Mouse (Mus musculus) midbrain, embryonic 15.5 days (tissue): ENCODE measurements around the gene A930033H14Rik. TPM values are rescaled to one million over a fixed set of nuclear protein-coding genes. Genes with fewer than 3 reads are reported as not detected.

Experiments
- ATAC-seq: fragments of 200-750 bp; cut with Nextera tagmentation; replicated peaks from 2 replicates; pipeline ENCODE4 v1.8.0; 2017; ENCODE audit warnings: moderate TSS enrichment
- H3K27ac ChIP-seq: fragments of 300-500 bp; sonication (generic); 2 replicates; pipeline ENCODE4 v1.5.1; 2015; ENCODE audit warnings: mild to moderate bottlenecking, inconsistent platforms
- H3K27me3 ChIP-seq: fragments of 300-500 bp; sonication (generic); replicated peaks from 2 replicates; pipeline ENCODE4 v1.6.1; 2015; ENCODE audit warnings: inconsistent platforms
- H3K36me3 ChIP-seq: fragments of 300-500 bp; sonication (generic); replicated peaks from 2 replicates; pipeline ENCODE4 v1.6.1; 2015; ENCODE audit warnings: inconsistent platforms
- H3K4me1 ChIP-seq: fragments of 300-500 bp; sonication (generic); 2 replicates; pipeline ENCODE4 v1.6.1; 2015; ENCODE audit warnings: inconsistent platforms
- H3K4me2 ChIP-seq: fragments of 300-500 bp; sonication (generic); 2 replicates; pipeline ENCODE4 v1.6.1; 2015; ENCODE audit warnings: inconsistent platforms, mild to moderate bottlenecking, moderate library complexity
- H3K4me3 ChIP-seq: fragments of 300-500 bp; sonication (generic); 2 replicates; pipeline ENCODE4 v1.5.1; 2015; ENCODE audit warnings: mild to moderate bottlenecking, inconsistent platforms
- H3K9ac ChIP-seq: fragments of 300-500 bp; sonication (generic); 2 replicates; pipeline ENCODE4 v1.6.1; 2015; ENCODE audit warnings: mild to moderate bottlenecking, inconsistent platforms
- H3K9me3 ChIP-seq: fragments of 300-500 bp; sonication (generic); 2 replicates; pipeline ENCODE4 v1.6.1; 2016; ENCODE audit warnings: inconsistent platforms
- WGBS: fragments of 180-500 bp; shearing (Covaris S2); methylation state at CpG from one replicate; pipeline ENCODE4 v1.1.7; 2015; ENCODE audit warnings: mixed read lengths; 5-methylcytosine and 5-hydroxymethylcytosine counted together
- polyA plus RNA-seq: library from polyadenylated mRNA; unstranded; fragments of >200 nt; fragmentation: Nextera tagmentation; extraction: Ambion mirVana; gene quantifications from 2 replicates; pipeline ENCODE4 v1.2.1, GENCODE M21; 2015

Gene A930033H14Rik
- polyA plus RNA-seq, 1 experiment from 2014 or later, result 1.6 TPM

DNA sequence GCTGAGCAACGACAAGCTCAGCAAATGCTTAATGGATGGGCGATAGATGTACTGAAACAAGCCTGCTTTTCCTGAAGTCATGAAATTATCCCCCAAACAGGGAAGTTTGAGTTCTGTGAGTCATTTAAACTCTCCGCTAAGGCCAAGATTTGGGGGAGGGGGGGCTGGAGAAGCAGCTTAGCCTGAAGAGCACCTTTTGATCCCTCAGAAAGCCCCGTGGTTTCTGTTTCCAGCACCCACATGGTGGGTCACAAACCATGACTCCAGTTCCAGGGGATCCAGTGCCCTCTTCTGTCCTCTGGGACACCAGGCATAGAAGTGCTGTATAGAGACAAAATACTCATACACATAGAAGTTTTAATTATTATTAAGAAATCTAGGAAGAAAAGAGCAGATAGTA lies 27.5 kb downstream of the A930033H14Rik start:
- no peak overlapping the region for H3K4me3 ChIP-seq
- no peak for ATAC-seq
- H3K36me3 ChIP-seq, result no peaks in the 10 kb centered on the region
- H3K9me3 ChIP-seq, result no peaks in the 10 kb centered on the region
- no peaks in the 10 kb centered on the region for H3K4me1 ChIP-seq
- WGBS, result 83% methylated on average over 4 of the region's 4 CpGs
- no peaks in the 10 kb centered on the region for H3K27me3 ChIP-seq
- H3K9ac ChIP-seq, result no peak overlapping the region
- H3K4me2 ChIP-seq, result peak overlapping the region; percentile 49
- no peak overlapping the region for H3K27ac ChIP-seq

DNA sequence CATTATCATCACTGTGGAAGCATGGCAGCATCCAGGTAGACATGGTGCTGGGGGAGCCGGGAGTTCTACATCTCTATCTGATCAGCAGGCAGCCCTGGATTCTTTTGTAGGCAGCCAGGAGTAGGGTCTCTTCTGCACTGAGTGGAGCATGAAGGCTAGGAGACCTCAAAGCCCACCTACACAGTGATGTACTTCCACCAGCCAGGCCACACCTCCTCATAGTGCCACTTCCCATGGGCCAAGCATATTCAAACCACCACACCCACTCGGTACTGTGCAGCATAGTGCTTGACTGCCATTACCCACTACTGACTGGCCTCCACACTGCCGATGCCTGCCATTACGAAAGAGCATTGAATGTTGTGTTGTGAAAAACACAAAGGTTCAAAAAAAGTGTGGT lies 28.0 kb downstream of the A930033H14Rik start:
- H3K36me3 ChIP-seq, result no peaks in the 10 kb centered on the region
- no peak overlapping the region for H3K4me2 ChIP-seq
- 95% methylated on average over 4 of the region's 4 CpGs for WGBS
- no peak for ATAC-seq
- no peaks in the 10 kb centered on the region for H3K27me3 ChIP-seq
- H3K4me1 ChIP-seq, result no peaks in the 10 kb centered on the region
- H3K27ac ChIP-seq, result no peak overlapping the region
- no peaks in the 10 kb centered on the region for H3K9me3 ChIP-seq
- no peak overlapping the region for H3K9ac ChIP-seq
- no peak overlapping the region for H3K4me3 ChIP-seq

- no peak overlapping the region for H3K4me3 ChIP-seq
- no peaks in the 10 kb centered on the region for H3K36me3 ChIP-seq
- no peak for ATAC-seq
- no peak overlapping the region for H3K4me2 ChIP-seq
- no peak overlapping the region for H3K27ac ChIP-seq
- WGBS, result 79% methylated on average over 3 of the region's 3 CpGs
- H3K27me3 ChIP-seq, result no peaks in the 10 kb centered on the region
- no peaks in the 10 kb centered on the region for H3K9me3 ChIP-seq
- no peak overlapping the region for H3K9ac ChIP-seq
- H3K4me1 ChIP-seq, result no peaks in the 10 kb centered on the region
These were observed 31.9 kb downstream of the A930033H14Rik start for GRCm38 (mm10) chr10:69180997-69181396.

- Histone ChIP-seq H3K27ac (no peak overlapping the region), H3K4me2 (no peak overlapping the region), H3K27me3 (no peaks in the 10 kb centered on the region), H3K4me1 (no peaks in the 10 kb centered on the region), H3K9me3 (no peaks in the 10 kb centered on the region), H3K9ac (no peak overlapping the region), H3K4me3 (no peak overlapping the region), H3K36me3 (no peaks in the 10 kb centered on the region)
- WGBS, result 97% methylated on average over 1 of the region's 1 CpGs
- ATAC-seq, result no peak
These were observed 33.6 kb downstream of the A930033H14Rik start for GRCm38 (mm10) chr10:69179341-69179740.

GRCm38 (mm10) chr10:69176116-69176515 lies 36.8 kb downstream of the A930033H14Rik start:
- Histone ChIP-seq H3K4me1 (no peaks in the 10 kb centered on the region), H3K9me3 (no peaks in the 10 kb centered on the region), H3K27ac (no peak overlapping the region), H3K27me3 (no peaks in the 10 kb centered on the region), H3K9ac (no peak overlapping the region), H3K36me3 (no peaks in the 10 kb centered on the region), H3K4me3 (no peak overlapping the region), H3K4me2 (no peak overlapping the region)
- 80% methylated on average over 3 of the region's 3 CpGs for WGBS
- ATAC-seq, result no peak

DNA sequence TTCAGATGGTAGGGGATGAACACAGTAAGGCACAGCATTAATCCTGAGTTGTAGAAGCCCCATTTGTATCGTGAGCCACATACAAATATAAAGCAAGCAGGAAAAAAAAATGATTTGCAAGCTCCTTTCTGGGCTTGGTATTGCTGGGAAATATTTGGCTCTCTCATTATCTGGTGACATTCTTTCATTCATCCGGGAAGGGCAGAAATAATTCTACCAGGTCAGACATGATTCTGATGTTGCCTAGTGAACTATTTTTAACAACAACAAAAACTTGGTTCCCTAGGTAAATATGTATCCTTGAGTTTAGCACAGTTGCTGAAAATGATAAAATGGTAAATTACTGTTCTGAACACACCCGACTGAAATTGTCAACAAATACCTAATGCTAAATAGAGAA lies 40.5 kb downstream of the A930033H14Rik start:
- Histone ChIP-seq H3K4me1 (no peaks in the 10 kb centered on the region), H3K9me3 (no peaks in the 10 kb centered on the region), H3K27me3 (no peaks in the 10 kb centered on the region), H3K9ac (no peak overlapping the region), H3K36me3 (no peaks in the 10 kb centered on the region), H3K4me2 (no peak overlapping the region), H3K4me3 (no peak overlapping the region), H3K27ac (no peak overlapping the region)
- WGBS, result 82% methylated on average over 3 of the region's 3 CpGs
- ATAC-seq, result no peak

DNA sequence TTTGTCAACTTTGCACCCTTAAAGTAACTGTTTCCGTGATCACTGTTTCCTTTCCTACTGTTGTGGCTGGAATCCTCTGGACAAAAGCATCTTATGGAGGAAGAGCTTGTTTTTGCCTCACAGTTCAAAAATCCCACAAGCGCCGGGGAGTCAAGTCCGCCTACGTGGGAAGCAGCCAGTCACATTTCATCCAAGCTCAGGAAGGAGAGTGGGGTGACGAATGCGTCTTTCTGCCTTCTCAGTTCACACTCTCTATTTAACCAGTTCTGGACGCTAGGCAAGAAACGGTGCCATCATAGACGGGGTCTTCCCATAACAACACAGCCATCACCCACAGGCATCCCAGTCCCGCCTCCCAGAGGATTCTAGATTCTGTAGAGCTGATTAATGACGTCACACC lies 46.4 kb downstream of the A930033H14Rik start:
- no peak for ATAC-seq
- Histone ChIP-seq H3K4me2 (no peak overlapping the region), H3K4me3 (no peak overlapping the region), H3K9me3 (no peaks in the 10 kb centered on the region), H3K9ac (no peak overlapping the region), H3K27me3 (no peaks in the 10 kb centered on the region), H3K27ac (no peak overlapping the region), H3K36me3 (no peaks in the 10 kb centered on the region), H3K4me1 (no peaks in the 10 kb centered on the region)
- 88% methylated on average over 12 of the region's 12 CpGs for WGBS

DNA sequence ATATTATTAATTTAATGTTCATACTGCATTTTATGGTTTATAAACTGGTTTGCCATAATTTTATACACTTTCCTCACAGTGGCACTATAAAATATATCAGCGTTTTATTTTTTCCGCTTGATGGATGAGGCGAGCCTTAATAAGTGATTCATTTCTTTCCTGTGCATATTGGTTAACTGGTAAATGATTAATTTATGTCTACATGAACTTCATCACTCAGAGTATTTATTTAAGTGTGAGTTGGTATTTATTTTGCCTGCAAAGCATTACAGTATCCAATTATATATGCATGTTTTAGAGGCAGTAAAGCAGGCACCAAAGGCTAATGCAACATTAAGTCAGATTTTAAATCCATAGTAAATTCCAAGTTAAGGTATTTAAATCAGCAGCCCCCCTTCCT lies 47.1 kb downstream of the A930033H14Rik start:
- no peak for ATAC-seq
- WGBS, result 86% methylated on average over 3 of the region's 3 CpGs
- H3K9me3 ChIP-seq, result no peaks in the 10 kb centered on the region
- no peaks in the 10 kb centered on the region for H3K27me3 ChIP-seq
- H3K4me3 ChIP-seq, result no peak overlapping the region
- no peak overlapping the region for H3K27ac ChIP-seq
- no peaks in the 10 kb centered on the region for H3K4me1 ChIP-seq
- H3K9ac ChIP-seq, result no peak overlapping the region
- H3K4me2 ChIP-seq, result no peak overlapping the region
- H3K36me3 ChIP-seq, result no peaks in the 10 kb centered on the region

- no peak overlapping the region for H3K27ac ChIP-seq
- H3K4me1 ChIP-seq, result no peaks in the 10 kb centered on the region
- H3K9ac ChIP-seq, result no peak overlapping the region
- no peak overlapping the region for H3K4me2 ChIP-seq
- no peaks in the 10 kb centered on the region for H3K36me3 ChIP-seq
- WGBS, result 61% methylated on average over 7 of the region's 7 CpGs
- ATAC-seq, result no peak
- no peak overlapping the region for H3K4me3 ChIP-seq
- no peaks in the 10 kb centered on the region for H3K27me3 ChIP-seq
- H3K9me3 ChIP-seq, result no peaks in the 10 kb centered on the region
These were observed 47.8 kb downstream of the A930033H14Rik start for GRCm38 (mm10) chr10:69165125-69165524.

- ATAC-seq, result no peak
- H3K27ac ChIP-seq, result no peak overlapping the region
- H3K9me3 ChIP-seq, result no peaks in the 10 kb centered on the region
- no peaks in the 10 kb centered on the region for H3K4me1 ChIP-seq
- WGBS, result 86% methylated on average over 5 of the region's 5 CpGs
- H3K27me3 ChIP-seq, result no peaks in the 10 kb centered on the region
- H3K36me3 ChIP-seq, result no peaks in the 10 kb centered on the region
- no peak overlapping the region for H3K4me3 ChIP-seq
- no peak overlapping the region for H3K9ac ChIP-seq
- no peak overlapping the region for H3K4me2 ChIP-seq
These were observed 49.7 kb downstream of the A930033H14Rik start for GRCm38 (mm10) chr10:69163216-69163615.

DNA sequence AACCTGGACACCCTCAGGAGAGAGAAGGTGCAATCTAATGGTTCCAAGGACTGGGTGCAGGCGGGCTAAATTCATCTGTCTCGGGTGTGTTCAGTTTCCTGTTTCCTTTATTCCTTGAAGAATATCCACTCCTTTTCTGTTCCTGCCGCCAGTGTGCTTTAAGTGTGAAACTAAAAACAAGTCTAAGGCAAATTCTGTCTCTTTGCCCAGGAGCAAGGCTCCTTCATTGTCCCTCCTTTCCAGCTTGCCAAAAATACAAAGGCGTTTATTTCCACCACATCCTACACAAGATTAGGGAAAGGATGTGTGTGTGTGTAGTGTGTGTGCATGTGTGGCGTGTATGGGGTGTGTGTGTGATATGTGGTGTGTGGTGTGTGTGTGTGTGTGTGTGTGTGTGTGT lies 50.3 kb downstream of the A930033H14Rik start:
- no peak overlapping the region for H3K9ac ChIP-seq
- no peaks in the 10 kb centered on the region for H3K27me3 ChIP-seq
- no peak overlapping the region for H3K27ac ChIP-seq
- 86% methylated on average over 5 of the region's 5 CpGs for WGBS
- ATAC-seq, result no peak
- no peaks in the 10 kb centered on the region for H3K9me3 ChIP-seq
- no peaks in the 10 kb centered on the region for H3K4me1 ChIP-seq
- no peak overlapping the region for H3K4me3 ChIP-seq
- H3K36me3 ChIP-seq, result no peaks in the 10 kb centered on the region
- no peak overlapping the region for H3K4me2 ChIP-seq

GRCm38 (mm10) chr10:69161503-69161902 lies 51.4 kb downstream of the A930033H14Rik start:
- H3K9me3 ChIP-seq, result no peaks in the 10 kb centered on the region
- WGBS, result 75% methylated on average over 3 of the region's 3 CpGs
- H3K27ac ChIP-seq, result no peak overlapping the region
- no peak overlapping the region for H3K9ac ChIP-seq
- H3K4me1 ChIP-seq, result no peaks in the 10 kb centered on the region
- no peaks in the 10 kb centered on the region for H3K36me3 ChIP-seq
- ATAC-seq, result no peak
- no peaks in the 10 kb centered on the region for H3K27me3 ChIP-seq
- H3K4me2 ChIP-seq, result no peak overlapping the region
- no peak overlapping the region for H3K4me3 ChIP-seq

DNA sequence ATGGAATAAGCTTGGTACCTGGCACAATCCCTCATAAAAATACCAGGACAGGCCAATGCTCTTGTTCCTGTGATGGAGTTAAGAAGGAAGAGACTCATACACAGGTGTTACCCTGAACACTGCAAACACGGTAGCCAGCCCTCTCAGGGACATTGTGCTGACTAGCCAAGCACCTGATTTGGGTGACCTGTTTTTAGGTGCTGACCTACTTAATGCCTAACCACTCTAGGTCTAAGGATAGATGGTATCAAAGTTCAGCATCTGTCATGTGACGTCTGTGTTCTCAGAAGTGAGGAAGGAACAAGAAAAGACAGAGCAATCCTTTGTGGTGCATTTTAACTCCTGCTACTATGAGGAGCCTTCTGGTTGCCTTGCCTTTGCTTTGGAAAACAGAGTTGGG lies 52.0 kb downstream of the A930033H14Rik start:
- no peaks in the 10 kb centered on the region for H3K4me1 ChIP-seq
- no peak overlapping the region for H3K4me2 ChIP-seq
- H3K27me3 ChIP-seq, result no peaks in the 10 kb centered on the region
- H3K4me3 ChIP-seq, result no peak overlapping the region
- no peaks in the 10 kb centered on the region for H3K36me3 ChIP-seq
- H3K9me3 ChIP-seq, result no peaks in the 10 kb centered on the region
- WGBS, result 93% methylated on average over 2 of the region's 2 CpGs
- ATAC-seq, result no peak
- H3K27ac ChIP-seq, result no peak overlapping the region
- no peak overlapping the region for H3K9ac ChIP-seq
